Mouse (Mus musculus): ENCODE measurements around the gene Fbxo48.

- TF ChIP-seq CTCF (IDR thresholded peaks at IDR 0.05; ENCODE audit: extremely low read depth, insufficient read depth, low read length) (no peak), POLR2A (IDR thresholded peaks at IDR 0.05; ENCODE audit: extremely low read depth, insufficient read depth, low read length) (no peak)
These were observed 774 bp upstream of the Fbxo48 start for GRCm38 (mm10) chr11:16950226-16950975.

All from cortical plate, adult 2 months (tissue).